Mouse (Mus musculus) MEL (cell line): ENCODE measurements around the gene Zfp383. TPM values are rescaled to one million over a fixed set of nuclear protein-coding genes. Genes with fewer than 3 reads are reported as not detected.
"Not testable (repeated sequence)": the region's sequence is repeated elsewhere in the genome, so short reads cannot be mapped to it uniquely, and the experiment has no call there.

Source experiments
- DNase-seq: peaks from one replicate; pipeline ENCODE4 v3.0.0; 2011; ENCODE audit warnings: low read depth, low spot score
- H3K27ac ChIP-seq: 2 replicates; pipeline ENCODE4 v1.5.1; 2012; ENCODE audit warnings: low read depth, mild to moderate bottlenecking, control low read depth, low read length, moderate library complexity; ENCODE audit not compliant: control insufficient read depth
- H3K27me3 ChIP-seq, 2 experiments: fragments of 150-350 bp in 1 of 2; sonication (generic) in 1 of 2; 2 replicates each; pipeline ENCODE4 v1.6.1; 2012; ENCODE audit warnings: low read length in 2 of 2, mild to moderate bottlenecking in 2 of 2, improper control_type of control experiment in 1 of 2, moderate library complexity in 1 of 2; ENCODE audit not compliant: insufficient read depth in 2 of 2, control insufficient read depth in 1 of 2
- H3K36me3 ChIP-seq, 2 experiments: 2 replicates each; pipeline ENCODE4 v1.6.1; 2012 to 2014; ENCODE audit warnings: low read length in 2 of 2, improper control_type of control experiment in 1 of 2, inconsistent platforms in 1 of 2, mild to moderate bottlenecking in 1 of 2; ENCODE audit not compliant: insufficient read depth in 2 of 2, control insufficient read depth in 1 of 2
- H3K4me1 ChIP-seq, 2 experiments: fragments of 150-350 bp in 1 of 2; sonication (generic) in 1 of 2; 2 replicates each; pipeline ENCODE4 v1.6.1; 2012; ENCODE audit warnings: low read length in 2 of 2, improper control_type of control experiment in 1 of 2, mild to moderate bottlenecking in 1 of 2; ENCODE audit not compliant: insufficient read depth in 2 of 2, control insufficient read depth in 1 of 2
- H3K4me3 ChIP-seq, 2 experiments: fragments of 150-350 bp in 1 of 2; sonication (generic) in 1 of 2; 2 replicates each; pipeline ENCODE4 v1.5.1; 2012; ENCODE audit warnings: low read depth in 2 of 2, low read length in 2 of 2, mild to moderate bottlenecking in 2 of 2, moderate library complexity in 2 of 2, control low read depth in 1 of 2, improper control_type of control experiment in 1 of 2; ENCODE audit not compliant: control insufficient read depth in 1 of 2, insufficient read depth in 1 of 2
- H3K79me2 ChIP-seq: 2 replicates; pipeline ENCODE4 v1.6.1; 2012; ENCODE audit warnings: mild to moderate bottlenecking, low read length, moderate library complexity; ENCODE audit not compliant: control insufficient read depth, poor library complexity, insufficient read depth
- H3K9ac ChIP-seq: 2 replicates; pipeline ENCODE4 v1.6.1; 2012; ENCODE audit warnings: low read depth, mild to moderate bottlenecking, control low read depth, low read length, moderate library complexity; ENCODE audit not compliant: control insufficient read depth, poor library complexity, severe bottlenecking
- H3K9me3 ChIP-seq: fragments of 150-350 bp; sonication (generic); replicated peaks from 2 replicates; pipeline ENCODE4 v1.6.1; 2012; ENCODE audit warnings: mild to moderate bottlenecking, low read length, improper control_type of control experiment, moderate library complexity; ENCODE audit not compliant: insufficient read depth
- BHLHE40 ChIP-seq: IDR thresholded peaks from 2 replicates; pipeline ENCODE4 v1.6.1; 2012; ENCODE audit warnings: low read depth, mild to moderate bottlenecking, inconsistent platforms, low read length, improper control_type of control experiment, borderline replicate concordance
- CHD1 ChIP-seq: IDR thresholded peaks from 2 replicates; pipeline ENCODE4 v1.6.1; 2012; ENCODE audit warnings: low read depth, mild to moderate bottlenecking, inconsistent platforms, low read length, improper control_type of control experiment
- CHD2 ChIP-seq: IDR thresholded peaks from 2 replicates; pipeline ENCODE4 v1.6.1; 2011; ENCODE audit warnings: low read length, improper control_type of control experiment
- CTCF ChIP-seq, 3 experiments: IDR thresholded peaks in 2 of 3; conservative IDR thresholded peaks in 1 of 3; 2 replicates each; pipeline ENCODE4 v1.5.1; 2011 to 2012; ENCODE audit warnings: low read length in 3 of 3, low read depth in 2 of 3, mild to moderate bottlenecking in 2 of 3, improper control_type of control experiment in 1 of 3, inconsistent platforms in 1 of 3, mixed read lengths in 1 of 3, moderate library complexity in 1 of 3; ENCODE audit not compliant: control insufficient read depth in 1 of 3, insufficient read depth in 1 of 3, poor library complexity in 1 of 3, severe bottlenecking in 1 of 3
- E2F4 ChIP-seq: IDR thresholded peaks from 2 replicates; pipeline ENCODE4 v1.6.1; 2011; ENCODE audit warnings: low read depth, low read length, improper control_type of control experiment, borderline replicate concordance
- EP300 ChIP-seq, 2 experiments: IDR thresholded peaks; 2 replicates each; pipeline ENCODE4 v1.6.1; 2011; ENCODE audit warnings: improper control_type of control experiment in 2 of 2, low read length in 2 of 2, low read depth in 1 of 2, mild to moderate bottlenecking in 1 of 2
- GABPA ChIP-seq: IDR thresholded peaks from 2 replicates; pipeline ENCODE4 v1.6.1; 2012; ENCODE audit warnings: low read depth, mild to moderate bottlenecking, inconsistent platforms, low read length, improper control_type of control experiment, moderate library complexity
- MAX ChIP-seq: IDR thresholded peaks from 2 replicates; pipeline ENCODE4 v1.6.1; 2011; ENCODE audit warnings: low read length, improper control_type of control experiment
- MEF2A ChIP-seq: IDR thresholded peaks from 2 replicates; pipeline ENCODE4 v1.6.1; 2014; ENCODE audit warnings: low read depth, mild to moderate bottlenecking, inconsistent platforms, low read length, improper control_type of control experiment; ENCODE audit not compliant: poor library complexity, insufficient replicate concordance, severe bottlenecking; ENCODE audit errors: extremely low read depth
- MYB ChIP-seq: IDR thresholded peaks from 2 replicates; pipeline ENCODE4 v1.6.1; 2011; ENCODE audit warnings: mild to moderate bottlenecking, low read depth, low read length, improper control_type of control experiment
- MYC ChIP-seq: IDR thresholded peaks from 2 replicates; pipeline ENCODE4 v1.6.1; 2011; ENCODE audit warnings: low read depth, mild to moderate bottlenecking, low read length, improper control_type of control experiment, moderate library complexity
- NELFE ChIP-seq: IDR thresholded peaks from 2 replicates; pipeline ENCODE4 v1.6.1; 2011; ENCODE audit warnings: low read depth, low read length, improper control_type of control experiment
- POLR2A ChIP-seq, 2 experiments: IDR thresholded peaks; 2 replicates each; pipeline ENCODE4 v1.6.1; 2011 to 2012; ENCODE audit warnings: low read length in 2 of 2, mild to moderate bottlenecking in 2 of 2, control low read depth in 1 of 2, improper control_type of control experiment in 1 of 2, low read depth in 1 of 2, moderate library complexity in 1 of 2; ENCODE audit not compliant: control insufficient read depth in 1 of 2, insufficient read depth in 1 of 2, poor library complexity in 1 of 2
- POLR2AphosphoS2 ChIP-seq: IDR thresholded peaks from 2 replicates; pipeline ENCODE4 v1.6.1; 2011; ENCODE audit warnings: low read length, improper control_type of control experiment
- RAD21 ChIP-seq: IDR thresholded peaks from 2 replicates; pipeline ENCODE4 v1.6.1; 2011; ENCODE audit warnings: mild to moderate bottlenecking, low read depth, low read length, improper control_type of control experiment
- SMC3 ChIP-seq: IDR thresholded peaks from 2 replicates; pipeline ENCODE4 v1.6.1; 2011; ENCODE audit warnings: low read depth, low read length, improper control_type of control experiment
- TAL1 ChIP-seq: IDR thresholded peaks from 2 replicates; pipeline ENCODE4 v1.6.1; 2012; ENCODE audit warnings: mild to moderate bottlenecking, inconsistent platforms, low read length, moderate library complexity, mixed read lengths
- TBP ChIP-seq: IDR thresholded peaks from 2 replicates; pipeline ENCODE4 v1.8.0; 2011; ENCODE audit warnings: low read depth, low read length, improper control_type of control experiment
- UBTF ChIP-seq: IDR thresholded peaks from 2 replicates; pipeline ENCODE4 v1.6.1; 2012; ENCODE audit warnings: low read depth, mild to moderate bottlenecking, inconsistent platforms, low read length, improper control_type of control experiment, moderate library complexity, borderline replicate concordance; ENCODE audit not compliant: insufficient read depth
- USF2 ChIP-seq, 2 experiments: IDR thresholded peaks; 2 replicates each; pipeline ENCODE4 v1.6.1; 2011 to 2012; ENCODE audit warnings: improper control_type of control experiment in 2 of 2, low read length in 2 of 2, borderline replicate concordance in 1 of 2, inconsistent platforms in 1 of 2, low read depth in 1 of 2, mild to moderate bottlenecking in 1 of 2; ENCODE audit not compliant: insufficient read depth in 1 of 2
- ZC3H11A ChIP-seq: IDR thresholded peaks from 2 replicates; pipeline ENCODE4 v1.6.1; 2012; ENCODE audit warnings: low read depth, mild to moderate bottlenecking, inconsistent platforms, low read length, improper control_type of control experiment
- polyA plus RNA-seq, 2 experiments: library from polyadenylated mRNA; stranded (reverse) in 1 of 2; unstranded in 1 of 2; fragments of >175 nt in 1 of 2; fragments of >200 nt in 1 of 2; gene quantifications; 2 replicates each; pipeline versions ENCODE4 v1.2.1 to v1.2.4; 2012; ENCODE audit warnings: low replicate concordance in 2 of 2, low read depth in 1 of 2; ENCODE audit not compliant: insufficient read length in 2 of 2, insufficient read depth in 1 of 2, missing spikeins in 1 of 2
- total RNA-seq: library from RNA; depleted of rRNA; stranded (reverse); fragments of 300-350 nt; gene quantifications from 2 replicates; pipeline ENCODE4 v1.2.3, GENCODE M21; 2012

The Zfp383 gene
- total and polyA plus RNA-seq, 3 experiments = 0.89 to 1.4 TPM; not detected in 1

DNA sequence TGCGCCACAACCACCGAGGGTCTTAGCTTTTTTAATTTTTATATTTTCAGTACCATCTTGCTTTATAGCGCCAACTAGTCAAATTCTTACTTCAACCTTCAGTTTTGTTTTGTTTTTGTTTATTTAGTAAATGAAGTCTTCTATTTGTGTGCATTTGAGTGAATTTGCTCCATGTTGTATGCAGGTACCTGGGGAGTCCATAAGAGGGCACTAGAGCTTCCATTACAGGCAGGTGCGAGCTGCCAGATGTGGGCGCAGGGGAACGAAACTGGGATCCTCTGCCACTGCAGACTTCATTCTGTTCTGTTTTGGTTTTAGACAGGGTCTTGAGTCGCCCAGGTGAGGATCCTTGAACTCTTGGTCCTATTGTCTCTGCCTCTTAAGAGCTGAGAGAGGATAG, 46.4 kb upstream of the Zfp383 start:
- Histone ChIP-seq H3K27ac (no peak overlapping the region), H3K79me2 (peaks cover 2% of the 10 kb centered on the region; the same call in 1 of the 2 replicates), H3K9ac (no peak overlapping the region), H3K4me3 (no peak overlapping the region), H3K4me1 (peaks cover 0 to 3% of the 10 kb centered on the region in 2 experiments; a peak in 1 of 4 replicates), H3K9me3 (no peaks in the 10 kb centered on the region), H3K27me3 (no peaks in the 10 kb centered on the region), H3K36me3 (peaks cover 0 to 5% of the 10 kb centered on the region in 2 experiments; a peak in 3 of 4 replicates)
- TF ChIP-seq POLR2AphosphoS2 (no peak), E2F4 (no peak), ZC3H11A (peak; percentile 33; the same call in 1 of the 2 replicates), MEF2A (no peak), USF2 (IDR thresholded peaks at IDR 0.05; ENCODE audit: borderline replicate concordance in 1 of 2, insufficient read depth in 1 of 2, low read depth in 1 of 2, low read length in 2 of 2) (no peak), MAX (no peak), CHD2 (no peak), MYC (no peak), CTCF (IDR thresholded peaks at IDR 0.05 in 2 of 3, conservative IDR thresholded peaks at IDR 0.05 in 1 of 3; ENCODE audit: control insufficient read depth in 1 of 3, insufficient read depth in 1 of 3, low read depth in 2 of 3, low read length in 3 of 3, poor library complexity in 1 of 3, severe bottlenecking in 1 of 3) (peak; percentile 46 to 68 (median 64)), TBP (no peak), SMC3 (peak; percentile 64), RAD21 (peak; percentile 60)
- DNase-seq = peak; percentile 75

DNA sequence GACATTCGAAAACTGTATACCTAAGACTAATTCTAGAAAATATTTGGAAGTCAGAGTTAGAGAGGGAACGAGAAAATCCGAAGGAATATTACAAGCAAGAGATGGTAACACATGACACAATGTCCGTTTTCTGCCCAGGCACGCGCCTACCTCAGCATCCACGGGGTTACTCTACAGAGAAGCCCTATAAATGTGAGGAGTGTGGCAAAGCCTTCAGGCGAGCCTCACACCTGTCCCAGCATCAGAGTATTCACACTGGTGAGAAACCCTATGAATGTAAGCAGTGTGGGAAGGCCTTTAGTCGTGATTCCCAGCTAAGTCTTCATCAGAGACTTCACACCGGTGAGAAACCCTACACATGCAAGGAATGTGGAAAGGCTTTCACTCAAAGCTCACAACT, 33.8 kb upstream of the Zfp383 start:
- Histone ChIP-seq H3K9me3 (0 out of 2 replicates have a peak, but pooled peaks cover 2% of the 10 kb centered on the region), H3K27me3 (no peaks in the 10 kb centered on the region), H3K79me2 (no peaks in the 10 kb centered on the region), H3K4me3 (no peak overlapping the region), H3K4me1 (no peaks in the 10 kb centered on the region), H3K27ac (no peak overlapping the region), H3K9ac (no peak overlapping the region)
- TF ChIP-seq NELFE (no peak), TAL1 (no peak), POLR2AphosphoS2 (no peak), BHLHE40 (no peak), MAX (no peak), MYB (no peak), ZC3H11A (no peak), EP300 (IDR thresholded peaks at IDR 0.05; ENCODE audit: low read depth in 1 of 2, low read length in 2 of 2) (no peak), TBP (no peak), RAD21 (no peak), GABPA (no peak), CHD1 (no peak), POLR2A (IDR thresholded peaks at IDR 0.05; ENCODE audit: control insufficient read depth in 1 of 2, insufficient read depth in 1 of 2, low read depth in 1 of 2, low read length in 2 of 2, poor library complexity in 1 of 2) (no peak), SMC3 (no peak), E2F4 (no peak), USF2 (IDR thresholded peaks at IDR 0.05; ENCODE audit: borderline replicate concordance in 1 of 2, insufficient read depth in 1 of 2, low read depth in 1 of 2, low read length in 2 of 2) (no peak), UBTF (no peak)
- TF ChIP-seq, all 39 proteins: peak for 0
- no peak for DNase-seq
- peaks cover 0 to 9% of the 10 kb centered on the region in 2 experiments; a peak in 2 of 4 replicates for H3K36me3 ChIP-seq

DNA sequence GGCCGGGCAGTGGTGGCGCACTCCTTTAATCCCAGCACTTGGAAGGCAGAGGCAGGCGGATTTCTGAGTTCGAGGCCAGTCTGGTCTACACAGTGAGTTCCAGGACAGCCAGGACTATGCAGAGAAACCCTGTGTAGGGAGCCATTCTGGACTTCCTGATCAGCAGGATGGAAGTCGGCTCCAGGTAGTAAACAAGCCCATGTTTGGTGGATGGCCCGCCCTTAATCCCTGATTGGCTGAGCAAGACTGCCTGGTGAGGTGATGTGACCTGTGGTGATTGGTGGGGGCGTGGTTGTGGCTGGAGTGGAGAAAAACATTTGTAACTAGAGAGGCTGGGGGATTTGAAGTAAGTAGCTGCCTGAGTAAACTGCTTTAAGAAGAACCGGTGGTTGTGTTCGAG, 30.5 kb upstream of the Zfp383 start:
- not testable (repeated sequence) for H3K9me3 ChIP-seq, H3K27ac ChIP-seq, H3K9ac ChIP-seq, H3K4me3 ChIP-seq, H3K36me3 ChIP-seq, H3K27me3 ChIP-seq, DNase-seq, H3K79me2 ChIP-seq, H3K4me1 ChIP-seq
